Mouse (Mus musculus): ENCODE measurements around the gene Noxred1. TPM values are rescaled to one million over a fixed set of nuclear protein-coding genes. Genes with fewer than 3 reads are reported as not detected.

Noxred1 gene
- polyA plus RNA-seq, 1 experiment from 2014 or later = 0.50 TPM

- Histone ChIP-seq H3K27me3 (ENCODE audit: insufficient read depth, poor library complexity, severe bottlenecking) (no peaks in the 10 kb centered on the region), H3K4me1 (replicated peaks) (no peaks in the 10 kb centered on the region), H3K4me3 (no peak overlapping the region), H3K27ac (no peak overlapping the region), H3K36me3 (peaks cover 59% of the 10 kb centered on the region), H3K9me3 (no peaks in the 10 kb centered on the region)
- DNase-seq (ENCODE audit: low spot score) = no peak
- 76% methylated on average over 4 of the region's 4 CpGs for WGBS
Observed at GRCm38 (mm10) chr12:87175194-87175946, 63.2 kb downstream of the Noxred1 start.

Other genes starting within 250 kb of the Noxred1 start
- gene Zdhhc22, start 248.3 kb downstream of the Noxred1 start, polyA plus RNA-seq (2016; fragmentation: Nextera tagmentation; extraction: Ambion mirVana) = 0.14 and 0.75 TPM in 2 replicates
- 0.10 and 0.35 TPM in 2 replicates for gene Tmem63c, start 217.4 kb downstream of the Noxred1 start, polyA plus RNA-seq (2016; fragmentation: Nextera tagmentation; extraction: Ambion mirVana)
- 0.27 and 0.35 TPM in 2 replicates for gene Ngb, start 136.2 kb downstream of the Noxred1 start, polyA plus RNA-seq (2016; fragmentation: Nextera tagmentation; extraction: Ambion mirVana)
- 29.3 and 32.9 TPM in 2 replicates for gene Gstz1, start 91.6 kb downstream of the Noxred1 start, polyA plus RNA-seq (2016; fragmentation: Nextera tagmentation; extraction: Ambion mirVana)
- 15.3 and 15.4 TPM in 2 replicates for gene Pomt2, start 90.8 kb downstream of the Noxred1 start, polyA plus RNA-seq (2016; fragmentation: Nextera tagmentation; extraction: Ambion mirVana)
- gene Samd15, start 39.0 kb downstream of the Noxred1 start, polyA plus RNA-seq (2016; fragmentation: Nextera tagmentation; extraction: Ambion mirVana) = 1.2 and 1.6 TPM in 2 replicates
- gene Tmed8, start 38.3 kb downstream of the Noxred1 start, polyA plus RNA-seq (2016; fragmentation: Nextera tagmentation; extraction: Ambion mirVana) = 3.3 and 3.8 TPM in 2 replicates
- gene Vipas39, start 27.5 kb upstream of the Noxred1 start, polyA plus RNA-seq (2016; fragmentation: Nextera tagmentation; extraction: Ambion mirVana) = 52.6 and 67.0 TPM in 2 replicates
- gene Ahsa1, start 27.7 kb upstream of the Noxred1 start, polyA plus RNA-seq (2016; fragmentation: Nextera tagmentation; extraction: Ambion mirVana) = 230 and 269 TPM in 2 replicates
- 0.84 and 1.5 TPM in 2 replicates for gene Ism2, start 61.0 kb upstream of the Noxred1 start, polyA plus RNA-seq (2016; fragmentation: Nextera tagmentation; extraction: Ambion mirVana)
- gene Sptlc2, start 149.6 kb upstream of the Noxred1 start, polyA plus RNA-seq (2016; fragmentation: Nextera tagmentation; extraction: Ambion mirVana) = 55.8 and 59.0 TPM in 2 replicates
- 295 and 311 TPM in 2 replicates for gene Slirp, start 205.2 kb upstream of the Noxred1 start, polyA plus RNA-seq (2016; fragmentation: Nextera tagmentation; extraction: Ambion mirVana)
- 47.6 and 61.6 TPM in 2 replicates for gene Alkbh1, start 205.3 kb upstream of the Noxred1 start, polyA plus RNA-seq (2016; fragmentation: Nextera tagmentation; extraction: Ambion mirVana)
- 127 and 154 TPM in 2 replicates for gene Snw1, start 233.5 kb upstream of the Noxred1 start, polyA plus RNA-seq (2016; fragmentation: Nextera tagmentation; extraction: Ambion mirVana)